Mouse (Mus musculus): ENCODE results near the gene Xpo6. TPM values are rescaled to one million over a fixed set of nuclear protein-coding genes. Genes with fewer than 3 reads are reported as not detected.

Gene Xpo6
- total RNA-seq, 2 experiments from 2014 or later: 21.9 to 66.2 TPM

DNA sequence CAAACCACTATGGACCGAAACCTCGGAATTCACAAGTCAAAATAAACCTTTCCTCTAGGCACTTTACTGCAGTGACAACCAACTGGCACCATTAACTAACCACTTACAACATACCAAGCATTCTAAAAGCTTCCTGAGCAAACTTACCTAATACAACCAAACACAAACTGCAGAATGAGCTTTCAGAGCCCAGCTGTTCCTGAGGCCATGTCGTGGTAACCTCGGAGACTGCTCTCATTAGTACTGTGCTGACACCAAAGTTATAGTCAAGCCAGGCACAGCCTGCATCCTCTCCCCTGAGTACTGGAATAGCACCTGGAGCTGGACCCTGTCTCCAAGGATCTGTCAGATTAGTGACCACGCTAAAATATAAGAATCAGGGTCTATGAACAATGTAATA, 62.5 kb downstream of the Xpo6 start:
- ATAC-seq (replicated peaks; ENCODE audit: low FRiP score, poor library complexity, severe bottlenecking): no peak

DNA sequence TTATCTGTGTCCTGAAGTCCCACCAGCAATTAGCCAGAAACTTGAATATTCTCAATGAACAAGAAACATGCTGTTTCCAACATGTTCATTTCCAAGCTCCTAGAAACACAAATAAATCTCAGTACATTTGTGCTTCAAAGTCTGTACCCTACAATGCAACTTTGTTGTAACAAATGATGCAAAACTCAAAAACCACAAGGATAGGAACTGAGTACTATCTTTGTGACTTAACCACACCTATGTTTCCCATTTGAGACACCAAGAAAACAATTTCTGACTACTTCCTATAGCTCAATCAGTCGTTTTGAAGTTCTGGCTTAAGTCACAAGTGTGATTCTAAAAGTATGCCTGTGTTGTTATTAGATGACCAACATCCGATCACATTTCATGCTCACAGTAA, 64.9 kb downstream of the Xpo6 start:
- no peak for ATAC-seq (replicated peaks; ENCODE audit: low FRiP score, poor library complexity, severe bottlenecking)

DNA sequence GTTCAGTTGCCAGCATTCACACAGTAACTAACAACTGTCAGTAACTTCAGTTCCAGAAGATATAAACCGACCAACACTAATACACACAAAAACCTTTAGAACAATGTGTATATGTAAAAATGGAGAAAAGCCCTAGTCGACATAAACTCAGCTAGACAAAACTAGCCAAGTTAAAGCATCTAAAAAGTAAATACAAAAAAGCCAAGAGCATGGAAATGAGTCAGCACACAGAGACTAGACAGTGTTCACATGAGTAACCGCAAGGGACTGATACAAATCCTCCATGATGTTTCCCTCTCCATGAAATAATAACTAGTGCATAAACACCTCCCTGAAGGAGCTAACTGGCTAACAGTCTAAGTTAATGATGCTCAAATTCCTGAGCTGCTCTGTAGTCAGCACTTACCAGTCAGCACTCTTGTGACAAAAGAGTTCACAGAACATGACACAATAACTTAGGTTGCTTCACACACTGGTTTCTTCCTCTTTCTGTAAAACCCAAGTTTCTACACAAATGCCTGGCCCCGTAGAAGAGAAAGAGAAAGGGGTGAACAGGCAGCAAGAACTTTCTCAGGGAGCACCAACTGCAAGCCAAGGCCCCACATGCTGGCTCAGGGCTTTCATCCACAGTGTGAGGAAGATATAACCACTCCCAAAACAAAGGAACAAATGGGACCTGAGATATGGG, 65.5 kb downstream of the Xpo6 start:
- no peak for ATAC-seq (replicated peaks; ENCODE audit: low FRiP score, poor library complexity, severe bottlenecking)

DNA sequence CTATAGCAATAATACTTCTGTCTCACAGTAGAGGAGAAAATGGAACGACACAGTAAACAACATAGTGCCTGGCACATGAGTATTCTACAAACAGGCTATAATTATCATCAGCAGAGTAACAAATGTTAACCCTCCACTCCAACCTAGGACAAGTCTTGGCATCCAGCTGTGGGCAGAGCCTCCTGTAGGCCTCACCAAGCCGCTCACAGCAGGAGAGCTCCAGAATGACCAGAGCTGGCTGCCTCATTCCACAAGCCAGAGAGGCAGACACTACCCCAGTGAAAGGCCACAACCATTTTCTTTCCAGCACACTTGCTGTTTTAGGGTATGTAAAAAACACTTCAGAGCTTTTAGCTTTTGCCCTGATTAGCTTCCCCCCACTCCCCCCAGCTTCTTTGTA, 72.6 kb downstream of the Xpo6 start:
- no peak for ATAC-seq (replicated peaks; ENCODE audit: low FRiP score, poor library complexity, severe bottlenecking)

DNA sequence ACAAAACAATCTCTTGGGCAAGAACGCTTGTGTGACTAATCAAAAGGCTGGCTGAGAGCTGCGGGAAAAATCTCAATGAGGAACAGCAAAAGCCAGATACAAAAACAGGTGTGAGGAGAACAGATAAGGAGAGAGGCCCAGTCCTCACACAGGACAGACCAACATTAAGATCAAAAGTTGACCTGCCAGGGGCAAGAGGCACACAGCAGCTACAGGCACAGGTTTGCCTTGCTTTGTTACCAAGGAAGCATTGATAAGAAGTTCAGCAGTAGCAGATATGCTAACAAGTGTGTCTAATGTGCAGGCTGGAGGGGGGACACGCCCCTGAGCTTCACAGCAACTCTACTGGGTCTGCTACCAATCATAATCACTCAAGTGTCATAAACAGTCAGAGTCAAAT, 73.8 kb downstream of the Xpo6 start:
- ATAC-seq (replicated peaks; ENCODE audit: low FRiP score, poor library complexity, severe bottlenecking): no peak

DNA sequence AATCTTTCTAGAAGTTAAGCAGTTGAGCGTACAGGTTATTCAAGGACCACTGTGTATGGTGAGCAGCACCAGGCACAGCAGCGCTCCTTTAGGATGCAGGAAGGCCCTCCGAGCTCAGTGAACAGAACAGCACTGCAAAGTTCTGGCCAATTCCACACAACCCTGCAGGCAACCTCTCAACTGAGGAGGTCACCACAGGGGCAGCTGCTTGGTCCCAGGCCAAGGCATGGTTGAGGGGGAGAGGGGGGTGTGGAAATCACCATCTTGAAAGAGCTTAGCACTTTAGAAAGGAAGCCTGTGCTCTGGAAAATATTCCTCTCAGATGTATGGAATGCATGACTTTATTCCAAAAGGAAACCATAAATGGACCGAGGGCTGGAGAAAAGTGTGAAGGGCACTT, 78.8 kb downstream of the Xpo6 start:
- ATAC-seq (replicated peaks; ENCODE audit: low FRiP score, poor library complexity, severe bottlenecking): no peak

DNA sequence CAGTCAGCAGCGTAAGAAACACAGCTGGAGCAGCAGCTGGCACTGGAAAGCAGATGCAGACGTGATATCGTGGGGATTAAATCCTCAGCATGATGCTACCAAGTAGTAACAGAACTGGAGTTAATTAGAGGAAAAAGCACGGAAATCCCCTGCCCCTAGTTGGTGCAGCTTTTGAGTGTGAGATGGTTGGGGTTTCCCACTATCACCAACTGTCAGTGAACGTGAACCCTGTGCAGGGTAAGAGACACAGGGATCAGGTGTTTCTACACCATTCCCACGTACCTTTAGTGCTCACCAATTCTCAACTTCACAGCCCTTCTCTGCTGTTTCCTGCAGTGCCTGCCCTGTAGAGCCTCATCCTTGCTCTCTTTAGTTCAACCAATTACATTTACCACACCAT, 80.5 kb downstream of the Xpo6 start:
- ATAC-seq (replicated peaks; ENCODE audit: low FRiP score, poor library complexity, severe bottlenecking): no peak

DNA sequence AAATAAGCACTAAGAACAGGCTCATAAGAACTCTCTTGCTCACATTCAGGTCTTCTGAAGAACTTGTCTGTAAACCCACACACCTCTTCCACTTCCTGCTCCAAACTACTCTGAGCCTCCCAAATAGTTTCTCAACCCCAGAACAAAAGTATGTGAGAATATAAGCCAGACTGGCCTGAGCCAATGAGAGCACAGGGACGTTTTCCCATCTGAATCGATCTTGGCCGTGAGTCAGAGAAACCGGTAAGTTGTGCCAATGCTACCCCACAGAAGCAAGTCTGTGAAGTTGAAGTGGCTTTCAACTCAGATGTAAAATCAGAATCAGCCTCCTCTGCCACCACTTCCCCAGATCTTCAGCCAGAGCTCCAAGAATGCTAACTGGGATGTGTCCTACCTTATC, 87.0 kb downstream of the Xpo6 start:
- no peak for ATAC-seq (replicated peaks; ENCODE audit: low FRiP score, poor library complexity, severe bottlenecking)

DNA sequence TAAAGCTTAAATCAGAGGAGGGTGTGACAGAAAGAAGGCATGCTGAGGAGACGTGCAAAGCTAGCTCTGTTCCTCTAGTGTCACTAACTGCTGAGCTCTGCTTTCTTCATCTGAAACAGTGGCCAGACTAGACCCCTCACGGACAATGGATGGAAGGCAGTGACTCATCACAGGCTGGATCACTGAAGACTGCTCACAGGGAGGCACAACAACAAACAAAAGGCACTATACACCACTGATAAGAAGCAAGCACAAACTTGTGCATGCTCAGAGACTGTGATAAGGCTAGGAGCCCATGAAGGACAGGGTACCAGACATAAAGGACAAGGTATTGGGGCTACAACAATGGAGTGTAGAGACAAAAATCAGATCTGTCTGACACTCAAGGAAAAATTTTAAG, 89.1 kb downstream of the Xpo6 start:
- ATAC-seq (replicated peaks; ENCODE audit: low FRiP score, poor library complexity, severe bottlenecking): no peak

DNA sequence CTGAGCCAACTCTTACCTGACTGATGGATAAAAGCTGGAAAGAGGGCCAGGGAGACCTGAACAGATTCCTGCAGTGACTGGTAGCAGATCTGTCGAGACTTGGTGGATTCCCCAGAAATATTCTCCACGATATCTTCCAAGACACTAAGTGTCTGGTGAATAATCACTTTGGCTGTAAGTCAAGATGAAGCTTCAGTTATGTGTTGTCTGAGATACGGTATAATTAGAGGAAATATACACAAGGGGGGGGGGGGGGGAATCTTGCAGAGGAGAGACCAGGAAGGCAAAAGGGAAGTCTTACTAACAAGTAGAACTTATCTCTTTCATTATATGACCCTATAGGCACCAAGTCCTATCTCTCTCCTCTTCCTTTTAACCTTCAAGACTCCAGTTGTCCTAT, 90.4 kb downstream of the Xpo6 start:
- ATAC-seq (replicated peaks; ENCODE audit: low FRiP score, poor library complexity, severe bottlenecking): no peak

DNA sequence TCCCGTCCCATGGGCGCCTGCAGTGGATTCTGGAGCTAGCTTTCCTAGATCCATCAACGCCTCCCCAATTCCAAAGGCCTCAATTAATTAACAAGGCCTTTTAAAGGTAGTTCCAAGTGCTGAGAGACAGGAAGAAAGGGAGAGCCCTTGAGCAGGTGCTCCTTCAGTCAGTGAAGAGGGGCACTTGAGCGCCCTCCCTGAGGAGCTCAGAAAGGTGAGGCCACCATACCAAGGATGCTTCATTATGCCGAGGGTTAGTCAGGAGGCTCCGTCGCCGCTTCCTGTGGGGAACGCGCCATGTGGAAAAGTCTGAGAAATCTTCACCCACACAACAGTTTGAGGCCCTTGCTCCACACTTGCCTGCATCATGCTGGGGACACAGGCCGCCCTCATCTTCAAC, 99.9 kb downstream of the Xpo6 start:
- ATAC-seq (replicated peaks; ENCODE audit: low FRiP score, poor library complexity, severe bottlenecking): no peak

DNA sequence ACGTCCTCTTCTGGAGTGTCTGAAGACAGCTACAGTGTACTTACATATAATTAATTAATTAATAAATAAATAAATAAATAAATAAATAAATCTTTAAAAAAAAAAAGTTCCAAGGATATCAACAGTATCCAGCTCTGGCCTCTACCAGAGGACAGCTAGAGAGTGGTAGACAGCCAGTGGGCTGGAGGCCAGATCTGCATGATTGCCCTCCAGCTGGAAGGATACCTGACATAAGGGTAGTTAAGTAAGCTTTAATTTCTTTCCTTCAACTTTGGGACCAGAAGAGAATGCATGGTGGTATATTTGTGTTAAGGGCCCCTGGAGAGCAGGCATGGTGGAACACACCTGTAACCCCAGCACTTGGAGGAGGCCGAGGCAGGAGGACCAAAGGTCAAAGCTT, 100.5 kb downstream of the Xpo6 start:
- ATAC-seq (replicated peaks; ENCODE audit: low FRiP score, poor library complexity, severe bottlenecking): no peak

DNA sequence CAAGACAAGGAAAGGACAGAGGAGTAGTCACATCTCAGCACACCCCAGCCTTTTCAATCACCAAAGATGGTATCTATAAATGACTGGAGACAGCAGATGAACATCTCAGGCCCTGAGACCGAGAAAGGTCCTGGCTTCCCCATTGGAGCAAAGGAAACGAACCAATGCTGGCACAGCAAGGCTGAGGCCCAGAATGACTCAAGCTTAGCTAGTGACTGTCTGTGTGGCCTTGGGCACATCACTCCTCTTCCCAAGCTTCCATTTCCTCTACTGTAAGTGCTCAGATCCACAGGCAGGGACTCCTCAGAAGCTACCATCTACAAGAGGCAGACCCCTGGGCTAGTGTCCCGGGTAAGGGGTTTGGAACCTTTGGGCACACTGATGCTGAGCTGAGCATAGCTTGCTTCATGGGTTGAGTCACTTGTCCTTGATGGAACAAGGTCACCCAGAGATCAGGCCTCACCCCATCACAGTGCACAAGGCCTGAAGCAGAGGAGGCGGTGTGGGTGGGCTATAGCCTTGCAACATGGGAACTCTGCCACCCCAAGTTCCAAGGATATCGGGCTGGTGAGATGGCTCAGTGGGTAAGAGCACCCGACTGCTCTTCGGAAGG, 101.0 kb downstream of the Xpo6 start:
- no peak for ATAC-seq (replicated peaks; ENCODE audit: low FRiP score, poor library complexity, severe bottlenecking)

DNA sequence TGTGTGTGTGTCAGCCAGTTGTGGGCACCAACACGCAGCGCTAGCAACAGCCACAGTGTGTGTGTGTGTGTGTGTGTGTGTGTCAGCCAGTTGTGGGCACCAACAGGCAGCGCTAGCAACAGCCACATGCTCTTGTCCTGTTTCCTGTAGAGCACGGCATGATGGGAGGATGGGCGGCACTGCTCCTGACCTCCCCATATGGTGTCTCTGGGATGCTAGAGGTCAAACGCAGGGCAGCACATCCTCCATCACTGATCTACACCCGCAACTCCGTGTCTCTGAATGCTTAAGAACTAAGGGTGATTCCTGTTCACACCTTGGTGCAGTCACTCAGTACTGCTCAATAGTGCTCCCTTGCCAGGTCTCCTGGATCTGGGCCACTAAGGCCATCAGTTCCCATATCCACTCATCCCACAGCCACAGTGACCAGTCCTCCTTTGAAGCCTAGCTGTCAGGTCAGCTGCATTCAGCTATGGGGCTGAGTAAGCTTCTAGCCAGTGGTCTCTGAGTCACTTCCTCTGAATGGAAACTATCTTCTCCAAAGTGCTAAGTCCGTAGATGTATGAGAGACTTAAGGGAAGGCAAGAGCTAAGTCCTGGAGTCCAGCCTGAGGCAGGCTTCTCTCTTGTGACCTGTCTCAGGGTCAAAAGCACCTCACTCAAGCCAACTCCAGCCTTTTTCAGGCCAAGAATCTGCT, 102.9 kb downstream of the Xpo6 start:
- no peak for ATAC-seq (replicated peaks; ENCODE audit: low FRiP score, poor library complexity, severe bottlenecking)

DNA sequence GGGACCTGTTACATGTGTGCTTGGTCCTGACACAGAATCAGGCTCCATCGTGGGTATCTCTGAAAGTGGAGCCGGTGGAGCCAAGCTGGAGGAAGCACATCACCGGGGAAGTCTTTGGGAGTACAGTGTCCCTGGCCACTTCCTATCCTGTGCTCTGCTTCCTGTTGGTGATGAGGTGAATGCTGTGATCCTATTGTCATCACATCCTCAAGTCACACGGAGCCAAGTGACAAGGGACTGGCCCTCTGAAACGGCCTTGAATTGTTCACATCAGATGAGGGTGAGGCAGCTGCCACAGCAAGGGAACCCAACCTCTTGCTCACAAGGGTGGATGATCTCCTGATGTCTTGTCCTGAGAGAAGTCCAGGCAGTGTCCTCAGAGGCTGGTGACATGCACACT, 103.7 kb downstream of the Xpo6 start:
- ATAC-seq (replicated peaks; ENCODE audit: low FRiP score, poor library complexity, severe bottlenecking): no peak

DNA sequence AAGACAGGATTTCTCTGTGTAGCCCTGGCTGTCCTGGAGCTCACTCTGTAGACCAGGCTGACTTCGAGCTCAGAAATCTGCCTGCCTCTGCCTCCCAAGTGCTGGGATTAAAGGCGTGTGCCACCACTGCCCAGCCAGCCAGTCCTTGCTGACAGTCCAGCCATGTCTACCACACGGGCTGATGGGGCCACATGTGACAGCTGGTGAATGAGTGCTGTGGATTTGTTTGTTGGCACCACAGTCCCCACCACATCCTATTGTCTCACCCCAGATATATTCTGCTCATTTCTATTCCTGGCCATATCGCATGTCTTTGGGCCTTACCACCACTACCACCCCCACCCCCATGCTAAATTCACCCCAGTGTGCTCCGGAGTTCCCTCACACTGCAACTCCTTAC, 105.6 kb downstream of the Xpo6 start:
- ATAC-seq (replicated peaks; ENCODE audit: low FRiP score, poor library complexity, severe bottlenecking): no peak

DNA sequence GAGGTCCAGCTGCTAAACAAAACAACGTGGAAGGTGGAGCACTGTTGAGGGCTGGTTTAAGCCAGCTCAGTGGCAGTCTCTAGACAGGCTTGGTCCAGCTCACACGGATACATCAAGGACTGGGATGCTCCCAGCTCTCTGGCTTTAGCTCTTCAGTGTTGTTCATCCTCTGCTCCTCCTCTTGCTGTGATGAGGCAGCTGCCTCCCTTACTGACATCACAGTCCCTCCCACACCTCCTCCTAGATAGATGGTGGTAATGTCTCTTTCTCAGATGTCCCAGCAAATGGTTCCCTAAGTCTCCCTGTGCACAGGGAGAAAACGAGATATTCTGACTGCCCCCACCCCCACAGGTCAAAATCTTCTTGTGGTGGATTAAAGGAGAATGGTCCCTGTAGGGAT, 107.1 kb downstream of the Xpo6 start:
- ATAC-seq (replicated peaks; ENCODE audit: low FRiP score, poor library complexity, severe bottlenecking): no peak

DNA sequence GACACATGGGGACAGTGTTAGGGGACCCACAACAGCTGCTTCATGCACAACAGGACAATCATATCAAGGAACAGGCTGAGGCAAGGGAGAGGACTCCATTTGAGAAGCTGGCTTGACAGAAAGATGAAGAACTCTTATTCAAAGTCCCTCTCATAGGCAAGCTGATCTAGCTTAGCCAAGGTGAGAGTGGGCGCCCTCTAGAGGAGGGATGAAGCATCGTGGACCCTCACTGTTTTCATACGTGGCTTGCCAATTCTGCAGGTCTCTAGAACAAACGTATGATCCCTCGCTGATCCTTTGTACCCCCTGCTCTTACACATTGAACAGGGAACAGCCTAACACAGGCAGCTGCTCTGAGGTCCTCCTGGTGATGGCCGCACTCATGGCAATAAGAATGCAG, 110.5 kb downstream of the Xpo6 start:
- 0 out of 2 replicates have a peak, but pooled peaks have one; percentile 47 for ATAC-seq (replicated peaks; ENCODE audit: low FRiP score, poor library complexity, severe bottlenecking)

DNA sequence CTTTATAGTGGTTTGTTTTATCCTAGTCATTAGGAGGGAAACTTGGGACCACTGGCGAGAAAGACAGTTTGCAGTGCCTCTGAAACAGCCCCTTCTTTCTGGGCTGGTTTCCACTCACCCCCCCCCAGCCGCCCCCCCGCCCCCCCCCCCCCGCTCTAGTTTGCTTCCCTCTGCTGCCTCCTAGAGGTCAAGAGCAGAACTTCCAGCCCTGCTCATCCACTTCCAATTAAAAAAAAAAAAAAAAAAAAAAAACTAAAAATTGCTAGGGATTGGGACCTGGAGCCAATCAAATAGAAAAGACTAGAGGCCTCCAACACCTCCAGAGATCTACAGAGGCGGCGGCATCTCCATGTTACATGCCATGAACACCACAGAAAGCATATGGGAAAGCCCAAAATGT, 112.1 kb downstream of the Xpo6 start:
- no peak for ATAC-seq (replicated peaks; ENCODE audit: low FRiP score, poor library complexity, severe bottlenecking)

DNA sequence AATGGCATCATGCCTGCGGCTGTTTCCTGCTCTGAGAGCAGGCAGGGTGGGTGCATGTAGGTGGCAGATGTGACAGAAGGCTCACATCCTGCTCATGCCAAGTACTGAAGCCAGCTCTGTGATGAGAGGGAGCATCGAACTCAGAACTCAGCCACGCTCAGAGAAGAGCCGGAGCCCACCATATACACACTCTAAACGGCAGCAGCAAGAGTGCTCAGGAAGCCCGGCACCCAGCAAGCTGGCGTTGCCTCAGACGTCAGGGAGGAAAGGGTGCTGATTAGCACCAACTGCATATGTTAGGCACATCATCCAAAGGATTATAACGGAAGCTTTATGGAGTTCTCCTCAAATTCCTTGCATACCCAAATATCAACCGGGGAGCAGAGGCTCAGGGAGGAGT, 112.7 kb downstream of the Xpo6 start:
- no peak for ATAC-seq (replicated peaks; ENCODE audit: low FRiP score, poor library complexity, severe bottlenecking)

DNA sequence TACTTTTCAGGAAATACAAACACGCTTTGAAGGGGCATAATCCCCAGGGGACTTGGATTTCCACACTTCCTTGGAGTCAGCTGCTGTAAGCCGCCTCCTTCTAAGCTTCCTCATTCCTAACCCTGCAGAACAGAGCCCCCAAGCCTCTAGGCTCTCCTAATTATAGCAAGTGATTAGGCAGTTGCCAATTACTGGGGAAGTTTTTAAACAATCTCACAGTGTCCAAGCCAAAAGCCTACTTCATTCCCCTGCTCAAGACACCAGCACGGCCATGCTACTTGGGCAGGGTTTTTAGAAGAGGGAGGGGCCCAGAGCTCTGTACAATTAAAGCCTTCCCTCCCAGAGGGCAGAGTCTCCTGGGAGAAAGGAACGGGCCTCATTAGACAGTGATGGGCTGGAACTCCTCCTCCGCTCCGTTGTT, 114.0 kb downstream of the Xpo6 start:
- ATAC-seq (replicated peaks; ENCODE audit: low FRiP score, poor library complexity, severe bottlenecking): no peak
